Mouse (Mus musculus) mature B cell (primary cell): ENCODE results near the gene Frmpd4.

Experiments used
- in situ Hi-C: fragments of 300-500 bp; cut with MboI; formaldehyde crosslinking; loops from 2 replicates; pipeline ENCODE4 v1.14.3; 2019

Gene Frmpd4

DNA sequence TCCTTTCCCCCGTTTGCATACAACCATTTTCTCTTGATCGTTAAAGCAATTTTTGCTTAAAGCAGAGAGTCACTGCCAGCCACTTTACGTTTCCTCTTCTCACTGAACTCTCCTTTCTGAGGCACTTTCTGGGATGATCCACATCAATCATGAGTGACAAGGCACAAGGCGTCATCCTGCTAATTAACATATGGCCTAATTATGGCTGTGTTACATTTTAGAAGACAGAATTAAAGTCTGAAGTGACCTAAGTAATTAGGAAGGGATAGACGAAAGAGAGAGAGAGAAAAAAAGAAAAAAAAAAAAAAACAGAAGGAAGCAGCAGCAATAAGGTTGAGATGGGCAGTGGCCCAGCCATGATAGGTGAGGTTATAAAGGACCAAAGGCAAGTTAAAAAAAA is at the start of gene Frmpd4:
Gene Frmpd4, minus strand, starts transcription at position 101 of the 400 bp plus-strand sequence.
- in situ Hi-C loops = no loop called here

DNA sequence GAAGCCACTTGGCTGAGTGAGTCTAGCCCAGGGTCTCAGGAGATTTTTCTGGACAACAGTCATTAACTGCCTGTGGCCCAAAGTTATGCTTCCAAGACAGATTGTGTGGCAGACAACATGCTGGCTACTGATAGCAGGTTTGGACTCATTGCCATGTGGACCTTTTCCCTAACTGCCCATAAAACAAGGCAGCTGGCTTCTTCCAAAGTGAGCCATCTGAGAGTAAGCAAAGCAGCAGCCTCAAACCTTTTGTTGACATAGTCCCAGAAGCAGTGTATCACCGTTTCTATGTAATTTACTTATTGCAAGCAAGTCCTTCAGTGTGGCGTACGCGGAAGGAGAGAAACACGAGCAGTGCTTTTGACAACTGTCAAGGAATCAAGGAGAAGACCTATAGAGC is 18.2 kb upstream of the Frmpd4 start:
- in situ Hi-C loops = no loop called here

DNA sequence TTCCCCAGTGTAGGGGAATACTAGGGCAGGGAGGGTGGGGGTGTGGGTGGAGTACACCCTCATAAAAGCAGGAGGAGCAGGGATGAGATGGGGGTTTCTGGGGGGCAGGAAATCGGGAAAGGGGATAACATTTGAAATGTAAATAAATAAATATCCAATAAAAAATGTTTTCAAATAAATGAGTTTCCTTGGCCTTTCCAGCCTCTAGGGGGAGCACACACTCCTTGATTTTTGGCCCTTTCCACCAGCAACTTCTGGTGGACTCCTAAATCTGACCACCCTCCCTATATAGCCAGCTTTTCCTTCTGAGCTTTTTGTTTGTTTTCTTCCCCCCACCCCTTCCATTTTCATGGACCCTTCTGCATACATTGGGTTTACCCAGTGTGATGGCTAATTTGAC is 7.3 kb upstream of the Frmpd4 start:
- in situ Hi-C loops = no loop called here

DNA sequence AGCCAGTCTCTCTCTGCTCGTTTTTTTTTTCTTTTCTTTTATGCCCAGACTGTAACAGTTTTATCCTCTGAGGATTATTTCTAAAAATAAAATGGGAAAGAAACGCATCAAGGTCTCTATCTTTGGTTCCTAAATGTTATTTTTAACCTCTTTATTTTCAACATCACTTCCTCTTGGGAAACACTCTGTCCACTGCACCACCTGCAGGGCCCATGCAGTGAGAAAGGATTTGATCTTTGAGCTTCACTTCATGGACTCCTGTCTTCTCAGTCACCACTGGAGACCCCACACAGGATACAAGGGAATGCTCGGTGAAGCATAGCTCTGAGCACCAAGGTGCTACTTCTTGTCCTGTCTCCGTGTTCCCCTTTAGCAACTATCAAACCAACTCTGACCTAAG is 5.2 kb downstream of the Frmpd4 start:
- in situ Hi-C loops = no loop called here

DNA sequence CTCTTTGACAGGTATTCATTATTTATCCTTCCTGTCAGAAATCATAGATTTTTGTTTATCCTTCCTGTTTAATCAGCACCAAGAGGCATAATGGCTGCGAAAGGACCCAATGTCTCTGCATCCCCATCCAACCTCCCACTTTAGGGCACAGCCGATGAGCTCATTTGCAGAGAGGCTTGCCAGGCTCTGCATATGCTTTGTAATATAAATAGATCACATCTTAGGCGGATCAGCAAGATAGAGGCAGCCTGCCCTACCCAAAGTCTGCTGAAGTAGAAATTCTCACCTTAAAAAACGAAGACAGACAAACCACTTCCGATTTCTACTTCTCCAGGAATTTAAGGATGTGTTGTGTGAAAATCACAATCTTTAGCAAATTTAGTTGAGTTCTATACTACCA is 7.8 kb downstream of the Frmpd4 start:
- in situ Hi-C loops = no loop called here

DNA sequence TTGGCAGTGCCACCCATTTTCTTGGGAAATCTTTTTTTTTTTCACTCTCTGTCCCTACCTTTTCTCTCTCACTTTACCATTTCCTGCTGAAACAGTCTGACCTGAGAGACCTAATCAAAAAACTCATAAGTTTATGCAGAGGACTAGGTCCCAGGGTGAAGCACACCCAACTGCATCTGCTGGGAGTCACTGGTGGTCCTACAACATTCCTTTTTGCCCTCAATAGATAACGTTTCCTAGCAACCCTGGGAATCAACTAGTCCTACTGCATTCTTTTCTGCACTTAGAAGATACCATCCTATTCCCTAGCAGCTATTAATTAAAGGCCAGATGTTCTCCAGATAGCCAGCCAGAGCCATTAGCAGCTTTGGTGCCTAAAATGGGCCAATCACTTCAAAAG is 71.8 kb downstream of the Frmpd4 start:
- in situ Hi-C loops = no loop called here

DNA sequence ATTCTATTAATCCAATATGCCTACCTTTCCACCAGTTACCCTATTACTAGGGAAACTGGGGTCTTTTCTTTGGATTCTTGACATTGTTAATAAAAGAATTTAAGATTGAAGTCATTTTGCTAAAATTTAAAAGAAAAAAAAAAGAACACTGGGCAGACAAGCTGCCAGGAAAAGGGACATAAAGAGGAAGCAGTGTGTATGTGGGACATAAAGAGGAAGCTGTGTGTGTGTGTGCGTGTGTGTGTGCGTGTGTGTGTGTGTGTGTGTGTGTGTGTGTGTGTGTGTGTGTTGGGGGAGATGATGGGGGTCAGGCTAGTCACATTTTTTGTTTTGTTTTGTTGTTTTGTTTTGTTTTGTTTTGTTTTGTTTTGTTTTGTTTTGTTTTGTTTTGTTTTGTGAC is 121.8 kb downstream of the Frmpd4 start:
- in situ Hi-C loops = no loop called here

DNA sequence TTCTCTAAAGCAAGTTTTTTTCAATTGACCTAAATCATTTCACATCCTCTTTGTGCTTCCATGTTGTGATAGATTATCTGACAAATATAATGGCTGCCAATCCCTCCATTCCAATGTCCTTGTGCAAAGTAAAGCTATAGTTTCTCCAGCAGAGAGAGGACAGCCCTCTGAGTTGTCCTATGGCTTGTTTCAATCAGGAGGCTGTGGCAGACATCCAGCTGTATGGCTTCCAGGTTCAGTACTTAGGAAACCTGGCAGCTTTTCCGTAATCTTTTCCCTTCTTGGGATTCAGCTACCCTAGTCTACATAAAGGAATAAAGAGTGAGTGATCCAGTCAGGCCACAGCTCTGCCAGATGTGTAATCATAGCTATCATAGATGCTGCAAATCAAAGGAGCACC is 145.8 kb downstream of the Frmpd4 start:
- in situ Hi-C loops = no loop called here

DNA sequence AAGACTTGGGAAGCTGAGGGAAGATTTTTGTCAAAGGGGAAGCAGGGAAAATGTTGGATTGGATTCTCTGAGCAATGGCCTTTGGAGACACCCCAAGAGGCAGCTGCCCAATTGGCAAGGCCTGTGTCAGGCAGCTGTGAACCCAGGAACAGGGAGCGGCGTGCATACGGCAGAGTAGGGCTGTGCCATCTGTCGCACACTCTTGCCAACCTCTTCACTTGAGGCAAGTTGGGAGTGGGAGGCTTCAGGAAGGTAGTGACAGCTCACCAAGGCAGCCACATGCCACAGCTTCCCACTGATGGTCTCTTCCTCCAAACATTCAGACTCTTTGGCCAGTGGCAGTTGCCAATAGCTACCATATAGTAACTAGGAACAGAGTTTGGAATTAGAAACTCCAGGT is 147.2 kb downstream of the Frmpd4 start:
- in situ Hi-C loops = no loop called here

DNA sequence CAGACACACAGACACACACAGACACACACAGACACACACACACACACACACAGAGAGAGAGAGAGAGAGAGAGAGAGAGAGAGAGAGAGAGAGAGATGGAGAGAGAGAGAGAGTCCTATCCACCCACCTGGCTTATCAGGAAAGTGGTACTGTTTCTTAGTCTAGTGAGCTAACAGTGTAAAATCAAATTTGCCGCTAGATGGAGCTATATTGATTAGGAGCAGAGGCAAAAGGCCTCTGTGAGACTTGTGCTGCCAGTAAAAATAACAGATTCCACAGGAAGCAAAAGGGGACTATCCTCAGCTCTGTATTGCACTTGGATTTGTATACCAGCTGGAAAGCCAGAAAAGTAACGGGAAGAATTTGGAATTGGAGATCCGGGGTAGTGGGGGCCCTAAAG is 161.6 kb downstream of the Frmpd4 start:
- in situ Hi-C loops = no loop called here

DNA sequence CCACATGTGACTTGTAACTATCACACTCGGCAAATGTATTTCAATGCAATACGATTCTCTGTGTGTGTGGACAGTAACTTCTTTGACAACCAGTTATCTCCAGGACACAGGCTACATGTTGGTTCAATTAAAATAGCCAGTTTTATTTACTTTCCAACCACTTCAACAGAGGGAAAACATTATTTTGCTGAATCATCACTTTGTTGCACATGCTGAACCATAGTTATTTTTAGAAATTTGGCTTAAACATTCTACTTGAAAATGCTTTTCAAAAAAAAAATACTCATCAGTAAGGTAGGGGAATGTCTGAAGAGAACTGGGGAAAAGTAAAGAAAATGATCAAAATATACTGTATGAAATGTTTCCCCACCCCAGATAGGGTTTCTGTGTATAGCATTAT is 173.5 kb downstream of the Frmpd4 start:
- in situ Hi-C loops = no loop called here

DNA sequence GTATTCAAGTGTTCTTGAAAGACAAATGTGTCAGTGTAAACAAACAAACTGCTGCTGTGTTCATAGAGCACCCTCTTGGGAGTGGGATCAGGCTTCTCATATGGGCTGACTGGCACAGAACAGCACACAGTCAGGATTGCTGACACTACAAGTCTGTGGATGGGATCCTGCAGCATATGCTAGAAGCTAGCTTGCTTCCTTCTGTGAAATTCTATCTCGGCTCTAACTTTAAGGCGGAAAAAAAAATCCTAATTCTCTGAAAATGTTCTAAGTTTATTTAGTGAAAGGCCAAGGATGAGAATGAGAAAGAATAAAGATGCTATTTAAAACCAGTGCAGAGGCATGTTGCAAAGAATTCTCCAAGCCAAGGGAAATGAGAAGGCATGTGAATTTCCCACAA is 226.6 kb downstream of the Frmpd4 start:
- in situ Hi-C loops = no loop called here

DNA sequence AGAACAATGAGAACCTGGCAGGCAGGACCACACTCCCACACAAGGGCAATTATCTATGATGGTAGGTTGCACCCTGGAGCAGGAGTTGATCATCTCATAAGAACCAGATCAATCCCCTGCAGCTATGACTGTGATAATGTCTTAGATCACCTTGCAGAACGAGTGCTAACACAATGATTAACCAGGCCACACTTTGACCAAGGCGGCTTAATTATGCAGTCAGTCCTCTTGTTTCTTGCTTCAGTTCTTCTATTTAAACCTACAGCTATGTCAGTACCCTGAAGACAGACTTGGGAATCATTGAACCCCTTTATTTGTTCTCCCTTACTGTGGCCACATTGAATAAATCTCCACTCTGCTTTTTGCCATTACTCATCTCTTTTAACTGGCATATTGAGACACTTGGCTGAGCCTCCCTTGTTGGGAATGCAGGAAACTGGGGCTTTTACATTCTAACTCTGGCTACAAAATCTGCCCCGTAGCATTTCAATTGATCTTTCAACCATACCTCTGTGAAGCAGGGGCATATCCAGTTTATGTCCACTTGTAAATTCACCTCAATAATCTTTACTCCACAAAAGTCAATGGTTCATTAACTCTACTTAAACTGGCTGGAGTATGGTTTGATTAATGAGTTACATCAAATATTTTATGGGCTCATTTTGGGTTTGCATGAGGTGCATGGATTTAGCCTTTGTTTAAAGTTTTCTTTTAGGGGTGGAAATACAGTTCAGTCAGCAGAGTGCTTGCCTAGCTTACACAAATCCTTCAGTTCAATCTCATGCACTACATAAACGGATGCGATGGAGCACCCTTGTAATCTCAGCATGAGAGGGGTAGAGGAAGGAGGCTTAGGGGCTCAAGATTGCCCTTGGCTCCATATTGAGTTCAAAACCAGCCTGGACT is 227.5 kb downstream of the Frmpd4 start:
- in situ Hi-C loops = no loop called here

DNA sequence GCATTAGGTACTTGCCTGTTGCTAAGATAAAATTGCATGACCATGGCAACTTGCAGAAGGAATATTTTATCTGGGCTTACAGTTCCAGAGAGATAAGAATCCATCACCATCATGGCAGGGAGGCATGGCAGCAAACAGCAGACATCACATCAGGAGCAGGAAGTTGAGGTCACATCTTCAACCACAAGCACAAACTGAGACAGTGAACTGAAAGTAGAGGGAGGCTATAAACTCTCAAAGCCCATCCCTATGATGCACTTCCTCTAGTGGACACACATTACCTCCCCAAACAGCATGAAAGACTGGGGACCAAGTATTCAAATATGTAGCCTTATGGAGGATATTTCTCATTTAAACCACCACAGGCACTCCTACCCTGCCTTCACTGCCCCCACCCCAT is 238.8 kb downstream of the Frmpd4 start:
- in situ Hi-C loops = no loop called here

DNA sequence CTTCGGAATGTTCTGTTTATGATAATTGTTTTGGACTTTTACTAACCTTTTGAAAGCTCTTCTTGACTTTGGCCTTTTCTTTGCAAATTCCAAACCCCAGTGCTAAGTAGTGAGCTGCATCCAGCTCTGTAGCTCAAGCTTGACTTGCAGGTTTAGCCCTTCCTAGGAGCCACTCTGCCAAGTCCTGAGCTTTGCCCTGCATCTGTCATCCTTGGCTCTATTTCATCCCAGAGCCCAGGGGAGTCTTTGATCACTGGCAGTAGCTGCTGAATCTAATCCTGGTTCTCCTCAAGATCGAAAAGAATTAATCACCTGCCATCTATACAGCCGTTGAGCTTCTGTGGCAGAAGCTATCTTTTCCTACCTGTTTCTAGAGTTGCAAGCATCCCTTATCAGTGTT is 251.9 kb downstream of the Frmpd4 start:
- in situ Hi-C loops = no loop called here

DNA sequence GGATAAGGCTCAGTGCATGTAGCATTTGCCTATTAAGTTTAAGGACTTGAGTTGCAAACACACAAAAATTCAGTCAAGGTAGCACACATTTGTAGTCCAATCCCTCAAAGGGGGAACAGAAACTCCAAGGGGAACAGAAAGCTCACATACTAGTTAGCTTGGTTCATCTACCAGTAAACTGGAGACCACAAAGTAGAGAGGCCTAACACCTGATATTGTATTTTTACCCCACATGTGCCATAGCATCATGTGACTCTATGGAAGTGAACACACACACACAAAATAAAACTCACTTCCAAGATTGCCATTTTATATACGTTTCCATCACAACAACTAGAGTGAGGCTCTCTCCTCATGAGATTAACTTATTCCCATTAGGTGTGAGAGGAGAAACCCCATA is 264.9 kb downstream of the Frmpd4 start:
- in situ Hi-C loops = no loop called here

DNA sequence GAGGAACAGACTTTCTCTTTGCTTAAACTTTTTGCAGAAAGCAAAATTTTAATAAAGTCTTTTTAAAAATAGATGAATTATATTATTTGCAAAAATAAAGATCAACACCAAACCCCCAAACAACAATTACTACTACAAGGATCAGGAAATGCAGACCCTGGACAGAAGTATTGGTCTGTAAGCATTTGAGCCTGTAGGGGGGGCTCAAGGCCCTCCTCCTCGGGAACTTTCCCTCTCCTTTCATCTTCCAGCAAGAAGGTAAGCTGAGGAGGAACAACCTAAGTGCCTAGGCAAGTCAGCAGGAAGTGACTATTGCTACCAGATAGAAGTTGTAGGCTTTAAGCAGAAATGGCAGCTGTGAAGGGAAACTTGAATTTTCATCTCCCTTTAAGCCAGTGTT is 266.9 kb downstream of the Frmpd4 start:
- in situ Hi-C loops = no loop called here

DNA sequence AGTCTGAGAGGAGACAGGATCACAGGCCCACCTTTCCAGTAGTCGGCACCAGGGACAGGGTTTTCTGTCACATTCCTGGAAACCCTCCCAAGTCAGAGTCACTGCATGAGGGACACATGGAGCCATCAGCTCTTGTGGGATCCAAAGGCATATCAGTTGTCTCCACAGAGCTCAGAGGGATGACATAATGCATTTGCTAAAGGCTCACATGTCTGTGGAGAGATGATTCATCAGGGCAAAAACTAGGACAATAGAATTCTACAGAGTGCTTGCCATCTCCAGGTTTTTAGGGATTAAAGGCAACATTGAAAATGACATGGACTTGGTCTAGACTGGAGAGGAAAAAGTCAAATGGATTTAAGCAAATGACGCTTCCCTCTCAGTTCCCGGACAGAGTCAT is 284.5 kb downstream of the Frmpd4 start:
- in situ Hi-C loops = no loop called here

DNA sequence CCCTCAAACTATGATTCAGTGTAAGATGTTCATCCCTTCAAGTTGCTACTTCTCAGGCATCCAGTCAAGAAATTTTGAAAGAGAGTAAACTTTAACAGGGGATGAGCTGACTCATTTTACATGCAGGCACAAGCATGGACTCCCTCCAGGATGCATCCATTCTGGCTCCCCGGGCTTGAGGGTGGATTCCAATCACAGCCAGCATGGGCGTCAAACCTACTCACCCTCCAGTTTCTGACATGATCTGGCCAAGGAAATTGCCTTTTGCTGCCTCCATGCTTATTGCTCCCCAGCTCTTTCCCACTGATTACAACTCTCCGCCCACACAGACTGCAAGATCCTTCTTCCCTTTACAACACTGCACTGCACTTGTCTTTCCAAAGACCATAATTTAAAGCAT is 370.0 kb downstream of the Frmpd4 start:
- in situ Hi-C loops = no loop called here

DNA sequence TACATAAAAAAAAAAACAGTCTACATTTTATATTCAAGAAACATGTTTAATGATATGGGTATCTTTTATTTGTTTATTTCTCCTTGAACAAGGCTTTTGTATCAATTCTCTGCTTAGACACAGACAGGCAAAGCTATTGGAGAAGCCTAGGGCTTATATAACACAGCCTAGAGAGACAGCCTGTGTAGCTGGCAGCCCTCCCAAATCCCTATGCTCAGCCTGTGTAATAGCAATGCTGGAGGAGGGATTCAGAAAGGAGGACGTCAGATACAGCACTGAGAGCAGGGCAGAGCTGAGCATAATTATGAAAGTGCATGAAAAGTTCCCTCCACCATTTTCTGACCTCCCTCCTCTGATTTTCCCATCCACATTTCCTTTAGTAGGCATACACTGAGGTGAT is 385.1 kb downstream of the Frmpd4 start:
- in situ Hi-C loops = no loop called here

DNA sequence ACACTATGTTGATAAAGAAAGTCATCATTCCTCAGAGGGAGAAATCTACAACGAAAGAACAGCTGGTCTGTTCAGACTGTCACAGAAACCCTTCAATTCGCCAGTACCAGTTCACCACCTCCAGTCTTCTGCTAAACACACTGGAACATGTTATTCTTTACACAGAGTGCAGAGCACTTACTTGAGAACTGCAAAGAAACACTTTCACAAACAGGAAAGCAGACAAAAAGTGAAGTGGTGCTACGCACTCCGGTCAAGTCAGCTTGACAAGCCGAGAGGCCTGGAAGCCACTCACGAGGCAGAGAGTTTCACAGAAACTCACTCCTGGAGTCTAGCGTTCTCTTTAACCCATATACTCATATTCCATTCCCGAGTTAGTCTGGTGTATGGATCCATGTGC is 387.5 kb downstream of the Frmpd4 start:
- in situ Hi-C loops = no loop called here

DNA sequence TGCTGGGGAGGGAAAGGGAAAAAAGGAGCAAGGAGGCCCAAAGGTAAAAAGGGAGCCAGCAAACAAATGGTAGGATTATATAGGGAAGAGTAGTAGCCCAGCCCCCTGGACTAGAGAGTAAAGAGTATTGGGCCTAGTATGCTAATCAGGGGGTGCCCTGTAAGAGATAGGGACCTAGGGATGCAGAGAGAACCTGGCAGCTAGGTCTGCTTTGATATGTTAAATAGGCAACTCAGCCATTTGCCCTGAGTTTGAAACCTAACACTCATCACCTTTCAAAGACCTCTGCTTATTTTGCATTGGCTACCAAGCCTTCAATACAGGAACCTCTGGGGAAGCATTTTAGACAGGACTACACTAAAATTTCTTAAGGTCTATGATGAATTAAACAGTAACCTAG is 414.0 kb downstream of the Frmpd4 start:
- in situ Hi-C loops = no loop called here

DNA sequence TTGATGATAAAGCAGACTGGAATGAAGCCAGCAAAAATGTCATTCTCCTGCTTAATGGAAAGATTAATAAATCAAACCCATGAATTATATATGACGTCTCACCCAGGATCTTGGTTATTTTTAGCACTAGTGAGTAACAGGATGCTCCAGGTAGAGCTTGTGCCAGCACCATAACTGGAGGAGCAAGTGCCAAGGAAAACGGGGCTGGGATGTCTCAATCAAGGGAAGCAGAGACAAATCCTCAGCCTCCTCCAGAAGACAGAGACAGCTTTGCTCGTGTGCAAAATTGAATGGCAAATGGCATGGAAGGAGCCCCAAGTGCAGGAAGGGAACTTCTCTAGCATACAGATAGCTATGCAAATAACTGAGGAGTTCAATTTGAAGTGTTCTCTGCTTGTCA is 418.2 kb downstream of the Frmpd4 start:
- in situ Hi-C loops = no loop called here

DNA sequence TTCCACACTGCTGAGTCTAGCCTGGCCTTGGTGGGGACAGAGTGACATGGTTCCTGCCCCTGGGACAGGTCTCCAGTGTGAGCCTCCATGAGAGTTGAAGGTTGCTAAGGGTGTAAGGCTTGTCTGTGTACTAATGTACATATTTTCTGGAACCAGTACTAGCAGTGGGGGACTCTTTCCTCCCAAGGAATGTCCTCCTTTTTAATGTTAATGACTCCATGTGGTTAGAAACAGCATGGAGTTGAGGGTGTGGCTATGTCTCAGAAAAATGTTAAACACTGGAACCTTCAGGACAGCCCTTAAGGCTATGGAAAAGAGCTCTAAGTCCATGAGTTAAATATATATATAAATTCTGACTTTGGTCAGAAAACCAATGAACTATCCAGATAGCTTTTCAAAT is 436.0 kb downstream of the Frmpd4 start:
- in situ Hi-C loops = no loop called here
